Mouse (Mus musculus): ENCODE measurements around the gene Vwa8. TPM values are rescaled to one million over a fixed set of nuclear protein-coding genes. Genes with fewer than 3 reads are reported as not detected.

Gene Vwa8
- total RNA-seq, 2 experiments from 2014 or later = 70.0 to 84.6 TPM

DNA sequence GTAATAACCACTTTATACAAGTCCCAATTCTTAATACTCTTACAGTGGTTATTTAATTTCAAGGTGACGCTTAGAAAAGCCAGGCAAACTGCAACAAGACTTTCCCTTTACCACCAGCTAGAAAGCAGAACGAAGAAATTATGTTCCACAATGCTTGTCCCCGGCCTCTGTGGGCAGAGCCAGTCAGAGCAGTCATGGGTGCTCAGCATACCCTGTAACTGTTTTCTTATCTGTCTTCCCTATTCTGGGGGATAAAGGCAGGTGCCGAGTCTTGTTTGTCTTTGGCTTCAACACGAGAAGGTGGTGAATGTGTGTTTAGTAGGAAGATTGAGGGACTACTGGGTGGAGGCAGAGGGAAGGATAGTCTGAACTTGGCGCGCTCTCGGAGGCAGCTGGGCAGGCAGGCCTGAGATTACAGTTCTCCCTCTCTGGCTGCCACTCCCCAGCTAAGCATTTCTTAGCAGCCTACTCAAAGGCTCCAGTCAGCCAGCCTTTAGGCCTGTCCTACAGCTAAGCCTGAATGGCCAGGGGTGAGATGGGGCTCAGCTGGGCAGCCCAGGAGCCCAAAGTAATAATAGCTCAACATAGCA, 365.9 kb downstream of the Vwa8 start:
- no peak for DNase-seq (ENCODE audit: low spot score)

DNA sequence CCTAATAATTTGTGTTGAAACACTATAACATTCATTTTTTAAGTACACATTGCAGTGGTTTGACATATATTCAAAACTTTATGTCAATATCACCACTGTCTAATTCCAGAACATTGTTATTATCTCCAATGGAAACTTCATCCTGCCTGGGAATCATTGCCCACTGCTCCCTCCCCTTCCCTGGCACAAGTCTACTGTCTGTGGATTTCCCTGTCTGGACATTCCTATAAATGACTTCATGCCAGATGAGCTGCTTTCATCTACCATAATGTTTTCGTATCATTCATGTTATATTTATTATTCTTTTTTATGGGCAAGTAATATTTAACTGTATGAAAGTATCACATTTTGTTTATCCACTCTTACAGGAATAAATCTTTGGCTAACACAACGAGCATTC, 367.5 kb downstream of the Vwa8 start:
- DNase-seq (ENCODE audit: low spot score) = no peak

DNA sequence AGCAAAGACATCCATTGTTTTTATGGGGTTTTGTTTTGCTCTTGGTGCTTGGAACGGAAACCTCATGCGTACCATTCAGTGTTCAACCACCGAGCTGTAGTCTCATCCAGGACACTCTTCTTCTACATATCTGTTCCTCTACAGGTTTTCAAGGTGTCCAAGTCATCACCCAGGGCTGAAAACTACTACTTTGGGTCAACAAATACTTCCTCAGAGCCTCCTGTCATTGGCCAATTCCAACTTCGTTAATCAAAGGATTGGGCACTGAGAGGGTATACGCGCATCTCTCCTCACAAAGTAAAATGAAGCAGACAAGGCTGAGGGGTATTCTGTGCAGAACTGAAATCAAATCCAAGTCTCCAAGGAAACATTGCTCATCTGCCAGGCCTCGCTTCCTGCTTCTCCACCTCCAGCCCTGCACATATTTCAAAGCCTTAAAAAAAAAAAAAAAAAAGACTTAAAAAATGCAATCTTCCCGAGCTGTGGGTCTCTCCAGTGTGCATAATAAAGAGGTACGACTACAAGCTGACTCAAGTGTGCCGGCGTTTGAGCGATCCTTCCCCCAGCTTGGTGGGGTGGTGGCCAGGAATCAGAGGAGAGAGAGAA, 374.7 kb downstream of the Vwa8 start:
- DNase-seq (ENCODE audit: low spot score) = no peak

DNA sequence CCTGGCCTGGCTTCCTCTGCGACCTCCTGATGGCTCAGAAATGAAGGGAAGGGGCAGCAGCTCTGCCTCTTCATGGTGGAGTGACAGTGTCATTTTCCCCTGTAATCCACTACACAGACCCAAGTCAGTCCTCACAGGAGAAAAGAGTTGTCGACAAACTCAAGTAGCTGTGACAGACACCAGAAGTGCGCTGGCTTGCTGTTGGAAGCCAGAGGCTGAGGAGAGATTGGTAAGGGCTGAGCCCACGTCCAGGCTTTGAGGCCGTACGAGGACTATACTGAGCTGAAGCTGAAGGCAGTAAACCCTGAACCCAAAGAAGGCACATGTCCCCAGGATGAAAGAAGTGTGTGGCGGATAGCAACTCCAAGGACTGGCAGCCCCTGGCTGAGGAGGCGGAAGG, 376.6 kb downstream of the Vwa8 start:
- DNase-seq (ENCODE audit: low spot score) = no peak

DNA sequence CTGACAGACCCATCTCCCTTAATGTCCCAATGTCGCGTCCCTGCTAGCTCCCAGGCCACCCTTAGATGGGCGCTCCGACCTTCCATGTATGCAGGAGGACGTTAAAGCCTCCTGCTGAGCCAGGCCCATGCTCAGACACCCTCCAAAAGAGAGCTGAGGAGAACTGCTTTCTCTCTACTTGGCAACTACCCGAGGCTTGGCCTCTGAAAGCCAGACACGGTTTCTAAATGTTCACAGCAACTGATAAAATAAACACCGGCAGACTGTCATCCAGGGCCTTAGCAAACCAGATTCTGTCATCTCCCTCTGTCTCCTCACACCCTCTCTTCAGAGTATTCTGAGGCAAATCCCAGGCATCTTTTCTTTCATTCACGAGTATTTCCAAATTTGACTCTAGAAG, 377.2 kb downstream of the Vwa8 start:
- no peak for DNase-seq (ENCODE audit: low spot score)

DNA sequence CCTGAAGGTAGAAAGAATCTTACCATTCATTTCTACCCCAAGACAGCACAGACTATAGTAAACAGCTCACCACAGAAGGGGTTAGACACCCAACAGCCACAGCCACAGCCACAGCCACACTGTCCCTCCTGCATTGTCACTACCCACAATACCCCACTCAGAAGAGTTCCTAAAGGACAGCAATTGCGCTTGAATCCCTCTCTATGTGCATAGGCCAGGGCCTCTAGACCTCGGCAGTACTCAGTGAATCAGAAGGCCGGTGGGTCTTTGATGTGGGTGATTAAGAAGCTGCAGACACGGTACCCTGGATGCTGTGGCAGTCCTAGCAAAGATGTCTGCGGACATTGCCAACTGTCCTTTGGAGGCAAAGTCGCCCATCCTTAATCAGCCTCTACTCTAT, 377.9 kb downstream of the Vwa8 start:
- DNase-seq (ENCODE audit: low spot score) = no peak

DNA sequence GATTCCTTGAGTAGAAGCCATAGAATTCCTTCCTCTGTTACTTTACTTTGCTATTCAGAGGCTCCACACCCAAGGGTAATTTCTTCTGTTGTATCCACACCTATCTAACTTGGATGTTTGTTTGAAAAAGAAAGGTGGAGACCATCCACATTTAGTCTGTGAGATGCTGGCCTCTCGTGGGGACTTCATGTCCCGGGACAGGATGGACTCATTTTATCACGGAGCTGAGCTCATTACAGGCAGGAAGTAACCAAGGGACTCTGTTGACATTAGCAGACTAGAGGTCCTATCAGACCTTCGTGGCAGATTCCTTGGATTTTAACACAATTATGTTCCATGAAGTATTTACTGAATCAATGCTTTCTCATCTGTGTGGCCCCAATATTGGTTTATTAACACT, 379.1 kb downstream of the Vwa8 start:
- no peak for DNase-seq (ENCODE audit: low spot score)

DNA sequence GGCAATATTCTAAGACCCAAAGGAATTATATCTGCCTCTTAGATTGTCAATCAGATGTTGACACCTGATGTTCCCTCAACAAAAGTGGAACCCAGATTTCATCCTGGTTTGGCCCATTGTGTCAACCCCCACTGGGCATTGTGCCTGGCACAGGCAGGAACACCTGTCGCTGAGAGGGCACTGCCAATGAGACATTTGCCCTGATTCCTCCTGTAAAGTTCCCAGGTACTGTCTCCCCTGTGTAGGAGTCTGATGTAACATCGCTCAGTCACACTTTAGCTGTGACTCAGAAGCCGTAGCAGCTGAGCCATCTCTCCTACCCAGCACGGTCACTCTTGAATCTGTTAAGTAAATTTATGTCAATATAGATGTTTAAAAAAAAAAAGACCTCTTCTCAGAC, 382.8 kb downstream of the Vwa8 start:
- no peak for DNase-seq (ENCODE audit: low spot score)

DNA sequence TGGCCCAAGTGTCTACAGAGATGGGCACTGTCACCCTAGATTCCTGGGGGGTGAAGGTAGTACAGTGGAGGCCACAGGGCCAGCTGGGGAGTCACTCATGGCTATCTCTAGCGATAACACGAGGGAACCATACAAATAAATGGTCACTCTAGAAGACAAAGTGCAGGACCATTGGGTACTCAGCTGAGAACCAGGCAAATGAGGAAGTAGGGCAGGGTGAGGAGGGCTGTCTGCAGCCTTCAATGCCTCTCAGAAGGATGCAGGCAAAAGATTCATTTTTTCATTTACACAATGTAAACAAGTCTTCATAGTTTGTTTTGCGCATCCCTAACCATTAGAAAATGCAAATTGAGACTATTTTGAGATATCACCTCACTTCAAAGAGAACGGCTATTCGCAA, 384.8 kb downstream of the Vwa8 start:
- no peak for DNase-seq (ENCODE audit: low spot score)

DNA sequence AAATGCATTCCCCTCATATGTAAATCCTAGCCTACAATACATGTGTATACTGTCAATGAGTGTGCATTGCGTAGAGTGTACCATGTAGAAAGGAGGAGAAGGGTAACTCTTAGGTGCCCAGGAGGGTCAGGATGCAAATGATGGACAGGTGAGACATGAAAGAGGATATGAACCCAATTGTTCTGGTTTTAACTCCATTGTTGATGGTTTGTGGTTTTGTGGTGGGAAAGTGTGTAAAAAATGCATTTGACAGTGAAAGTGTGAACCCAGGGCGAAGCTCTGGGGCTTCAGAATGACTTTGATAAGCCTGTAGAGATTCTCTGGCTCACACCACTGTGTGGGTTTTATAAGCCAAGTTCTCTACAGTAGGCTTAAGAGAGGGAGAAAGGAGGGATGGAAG, 385.7 kb downstream of the Vwa8 start:
- DNase-seq (ENCODE audit: low spot score) = no peak

DNA sequence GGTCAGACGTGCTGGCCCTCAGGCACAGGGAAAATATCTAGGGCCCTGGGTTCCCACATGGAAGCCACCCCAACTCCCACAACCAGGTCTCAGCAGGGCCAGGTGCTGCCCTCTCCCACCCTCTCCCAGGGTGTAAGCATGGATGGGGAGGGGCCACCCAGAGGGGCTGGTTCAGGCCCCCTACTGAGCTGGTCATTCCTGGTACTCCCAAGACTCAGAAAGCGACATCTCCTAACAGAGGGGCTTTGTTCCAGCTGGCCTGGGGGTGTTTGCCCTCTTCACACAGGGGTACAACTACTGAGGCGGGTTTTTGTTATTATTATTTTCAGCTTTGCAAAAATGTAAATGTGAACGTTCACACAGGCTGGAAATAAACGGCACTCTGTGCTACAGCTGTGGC, 386.3 kb downstream of the Vwa8 start:
- no peak for DNase-seq (ENCODE audit: low spot score)

DNA sequence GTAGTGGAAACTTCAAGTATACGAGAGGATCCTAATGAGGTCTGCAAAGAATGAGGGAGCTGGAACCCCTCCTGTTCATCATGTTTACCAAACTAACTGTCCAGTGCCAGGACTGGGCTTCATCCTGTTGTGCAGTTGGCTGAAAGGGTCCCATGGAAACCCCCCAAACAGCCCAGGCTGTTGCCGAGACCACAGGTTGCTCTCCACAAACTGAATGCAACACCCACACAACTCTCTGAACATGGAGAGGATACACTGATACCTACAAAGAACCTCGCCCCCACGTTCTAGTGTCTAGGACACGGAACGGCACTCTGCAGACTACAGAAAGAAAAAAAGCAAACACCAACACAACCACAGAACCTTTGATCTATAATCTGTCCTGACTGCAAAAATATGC, 387.4 kb downstream of the Vwa8 start:
- DNase-seq (ENCODE audit: low spot score) = no peak

DNA sequence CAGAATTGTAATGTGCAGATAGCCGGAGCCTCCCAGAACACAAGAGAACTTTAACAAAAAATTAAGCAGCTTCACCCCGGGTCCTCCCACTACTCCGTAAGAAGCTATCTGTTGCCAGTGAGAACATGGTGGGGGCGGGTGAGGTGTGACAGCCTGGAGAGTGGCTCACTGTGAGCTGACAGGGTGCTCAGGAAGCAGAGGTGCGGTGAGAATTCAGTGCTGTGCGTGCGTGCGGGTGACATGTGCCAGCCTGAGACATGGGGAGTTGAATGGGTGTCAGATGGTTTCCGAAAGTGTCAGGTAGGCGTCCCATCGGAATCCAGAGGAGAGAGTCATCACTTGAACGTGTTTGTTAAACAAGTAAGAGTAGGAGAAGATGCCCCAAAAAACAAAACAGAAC, 390.6 kb downstream of the Vwa8 start:
- no peak for DNase-seq (ENCODE audit: low spot score)

DNA sequence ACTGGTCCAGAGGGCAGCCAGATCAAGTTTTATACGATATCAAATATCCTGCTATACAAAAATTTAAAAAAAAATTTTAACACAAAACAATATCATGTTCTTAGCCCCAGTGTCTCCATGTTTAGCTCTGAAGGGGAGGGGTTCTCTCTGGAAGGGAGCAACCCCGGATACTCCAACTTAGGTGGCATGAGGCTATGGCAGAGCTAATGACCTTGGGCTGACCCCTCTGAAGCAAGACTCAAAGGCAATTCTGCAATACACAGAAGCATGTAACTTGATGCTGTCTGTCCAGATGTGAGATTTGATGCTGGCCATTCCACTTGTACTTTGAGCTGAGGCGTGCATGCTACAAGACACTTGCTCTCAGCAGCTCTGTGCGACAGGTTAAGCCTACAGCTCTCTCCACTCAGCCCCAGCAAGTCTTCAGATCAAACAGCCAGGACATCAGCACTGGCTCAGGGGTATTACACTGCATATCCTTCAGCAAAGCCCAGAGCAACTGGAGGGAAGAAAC, 392.3 kb downstream of the Vwa8 start:
- no peak for DNase-seq (ENCODE audit: low spot score)

DNA sequence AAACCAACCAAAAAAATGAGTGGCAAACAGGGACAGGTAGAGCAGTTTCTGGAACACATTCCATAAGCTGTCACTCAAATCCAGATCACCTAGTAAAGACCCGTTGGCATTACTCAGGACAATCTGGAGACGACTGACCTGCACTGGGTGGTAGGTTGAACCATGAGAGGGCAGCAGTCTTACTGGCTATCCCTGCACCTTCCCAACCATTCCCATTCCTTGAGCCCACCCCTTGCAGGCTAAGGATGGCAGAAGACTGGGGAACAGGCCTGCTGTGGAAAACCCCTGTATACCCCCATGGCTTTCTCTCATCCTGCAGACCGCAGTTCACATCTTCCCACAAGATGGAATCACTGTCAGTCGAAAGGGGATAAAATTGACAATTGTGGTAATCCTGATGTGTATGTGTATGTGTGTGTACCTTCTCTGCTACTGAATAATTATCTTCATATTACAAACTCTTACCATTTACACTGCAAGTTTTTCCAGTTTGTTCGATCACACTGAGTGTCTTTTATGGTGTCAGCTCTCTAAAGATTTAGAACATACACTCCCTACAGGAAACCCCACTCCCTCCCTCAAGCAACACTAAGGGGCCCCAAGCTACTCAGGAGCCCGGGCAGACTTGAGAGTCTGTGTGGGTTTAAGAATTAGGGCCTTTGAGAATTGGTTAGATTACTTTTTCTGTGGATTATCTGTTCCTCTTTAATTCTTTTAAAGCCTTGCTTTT, 393.0 kb downstream of the Vwa8 start:
- no peak for DNase-seq (ENCODE audit: low spot score)

DNA sequence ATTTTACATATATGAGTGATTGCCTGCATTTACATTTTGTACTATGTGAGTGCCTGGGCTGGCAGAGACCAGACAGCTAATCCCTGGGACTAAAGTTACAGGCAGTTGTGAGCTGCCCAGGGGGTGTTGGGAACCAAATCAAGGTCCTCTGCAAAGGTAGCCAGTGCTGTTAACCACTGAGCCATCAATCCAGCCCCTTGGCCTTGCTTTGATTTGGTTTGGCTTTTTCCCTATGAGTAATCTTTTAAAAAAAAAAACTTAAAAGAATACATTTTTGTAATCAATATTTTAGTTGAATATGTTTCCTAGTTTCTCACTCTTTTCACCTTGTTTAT, 393.5 kb downstream of the Vwa8 start:
- DNase-seq (ENCODE audit: low spot score) = no peak

DNA sequence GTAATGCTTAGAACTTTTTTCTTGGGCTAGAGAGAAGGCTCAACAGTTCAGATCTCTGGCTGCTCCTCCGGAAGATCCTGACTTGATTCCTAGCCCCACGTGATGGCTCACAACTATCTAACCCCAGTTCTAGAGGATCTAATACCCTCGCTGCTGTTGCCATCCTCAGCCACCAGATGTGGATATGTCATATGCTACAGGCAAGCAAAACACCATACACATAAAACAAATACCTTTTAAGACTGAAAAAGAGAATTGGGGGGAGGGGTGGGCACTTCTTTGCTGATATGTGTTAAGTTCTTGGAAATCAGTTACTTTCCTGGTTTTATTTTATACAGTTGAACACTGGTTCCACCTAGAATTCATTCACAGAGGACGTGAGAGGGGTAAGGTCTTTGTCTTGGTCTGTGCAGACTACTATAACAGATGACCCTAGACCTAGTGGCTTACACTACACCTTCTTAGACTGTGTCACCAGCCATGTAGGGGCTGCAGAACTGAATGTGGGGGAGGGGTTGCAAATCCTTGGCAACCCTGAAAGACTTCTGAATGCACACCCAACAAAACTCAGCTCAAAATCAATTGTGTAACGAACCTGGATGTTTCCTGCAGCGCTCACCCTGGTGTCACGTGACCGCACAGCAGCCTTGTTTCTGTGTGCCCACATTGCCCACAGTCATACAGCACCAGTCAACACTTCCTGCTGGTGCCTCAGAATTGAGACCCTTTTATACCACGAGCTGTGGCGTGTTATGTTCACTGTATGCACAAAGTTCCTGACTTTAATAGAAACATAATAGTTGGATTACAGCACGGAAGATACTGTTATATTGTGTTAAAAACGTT, 394.4 kb downstream of the Vwa8 start:
- no peak for DNase-seq (ENCODE audit: low spot score)

DNA sequence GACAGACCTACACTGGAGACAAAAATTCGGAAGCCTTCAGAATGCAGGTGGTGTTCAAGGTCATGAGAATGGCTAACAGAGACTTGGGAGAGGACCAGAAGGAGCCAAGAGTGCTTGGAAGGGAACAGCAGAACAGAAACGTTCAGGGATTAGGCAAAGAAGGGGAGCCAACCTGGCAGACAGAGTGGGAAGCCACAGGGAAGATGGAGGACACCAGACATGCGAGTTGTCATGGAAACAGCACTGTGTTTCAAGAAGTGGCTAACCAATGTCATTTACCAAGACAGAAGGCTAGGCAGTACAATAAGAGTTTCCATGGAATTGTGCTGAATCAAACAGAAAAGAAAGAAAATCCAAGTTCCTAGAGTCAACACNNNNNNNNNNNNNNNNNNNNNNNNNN, 395.7 kb downstream of the Vwa8 start:
- no peak for DNase-seq (ENCODE audit: low spot score)

DNA sequence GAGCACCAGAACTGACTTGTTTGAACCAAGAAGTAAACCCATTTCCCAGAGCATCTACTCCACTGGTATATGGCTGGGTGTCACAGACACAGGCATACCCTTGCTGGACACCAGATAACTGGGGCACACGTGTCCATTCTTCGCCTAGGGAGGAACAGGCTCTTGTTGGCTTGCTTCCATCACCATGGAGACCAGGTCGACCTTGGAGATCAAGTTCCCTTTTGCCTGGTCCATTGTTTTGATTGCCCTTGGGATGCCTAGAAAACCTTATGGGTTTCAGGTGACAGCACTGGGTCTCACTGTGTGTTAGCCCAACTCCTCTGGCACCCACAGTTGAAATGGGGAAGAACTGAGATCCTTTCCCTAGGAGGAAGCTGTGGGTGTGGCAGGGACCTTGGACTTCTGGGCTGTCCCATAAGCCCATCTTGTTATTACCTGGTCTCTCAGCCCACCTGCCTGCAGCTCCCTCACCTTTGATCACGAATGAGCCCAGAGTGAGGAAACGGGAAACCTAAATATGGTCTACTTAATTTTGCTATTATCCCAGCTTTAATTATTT, 403.0 kb downstream of the Vwa8 start:
- DNase-seq (ENCODE audit: low spot score) = no peak
